Mouse (Mus musculus): ENCODE measurements around the gene Tacc2. TPM values are rescaled to one million over a fixed set of nuclear protein-coding genes. Genes with fewer than 3 reads are reported as not detected.

Gene Tacc2
- polyA plus RNA-seq, 1 experiment from 2014 or later = 40.0 TPM

- in situ Hi-C loops (cut with MboI; ENCODE audit: low pct_unique_long_range_greater_than_20kb) = loop anchor here (5.0 kb wide), 1 partner anchor 73 kb away; no protein-coding TSS in a partner anchor
- CTCF ChIA-PET = interaction anchor here (1.0 to 1.6 kb wide), 11 partner anchors 8 to 158 kb away, joined by 3 to 6 read pairs (median 3); no protein-coding TSS in a partner anchor
- TF ChIP-seq CTCF (IDR thresholded peaks at IDR 0.05) = peak; percentile 69
- ATAC-seq (no peak), DNase-seq (ENCODE audit: low read depth, low spot score) (no peak)
- POLR2A ChIA-PET = no interaction called here
- no peaks in the 10 kb centered on the region for H3K27me3 ChIP-seq
Observed at GRCm38 (mm10) chr7:130605111-130605510, 27.9 kb downstream of the Tacc2 start.

DNA sequence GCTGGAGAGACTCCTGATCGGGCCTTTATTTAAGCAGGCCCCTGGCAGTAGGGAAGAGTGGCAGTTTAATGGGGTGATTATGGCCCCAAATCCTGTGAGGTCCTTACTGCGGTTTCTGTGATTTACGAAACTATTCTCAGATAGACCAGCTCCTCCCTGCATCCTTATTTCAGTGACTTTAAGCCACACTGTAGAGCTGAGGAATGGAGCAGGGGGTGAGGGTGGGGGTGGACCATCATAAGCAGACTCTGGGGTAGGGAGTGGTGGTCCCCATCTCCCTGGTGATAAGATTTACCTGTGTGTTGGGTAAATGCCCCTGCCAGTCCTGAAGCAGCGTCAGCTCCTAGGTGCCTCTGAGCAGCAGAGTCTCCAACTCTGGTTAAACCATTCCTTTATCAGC, 29.7 kb downstream of the Tacc2 start:
- ATAC-seq = no peak
- in situ Hi-C loops (cut with MboI; ENCODE audit: low pct_unique_long_range_greater_than_20kb) = loop anchor here (5.0 kb wide), 1 partner anchor 75 kb away; no protein-coding TSS in a partner anchor
- ChIA-PET POLR2A (no interaction called here), CTCF (interaction anchor here (1.8 kb wide), 1 partner anchor 155 kb away, joined by 5 read pairs; no protein-coding TSS in a partner anchor)
- no peak for TF ChIP-seq CTCF (IDR thresholded peaks at IDR 0.05)
- H3K27me3 ChIP-seq = no peaks in the 10 kb centered on the region
- DNase-seq (ENCODE audit: low read depth, low spot score) = no peak

GRCm38 (mm10) chr7:130613973-130614372, 36.7 kb downstream of the Tacc2 start:
- ChIA-PET CTCF (no interaction called here), POLR2A (no interaction called here)
- in situ Hi-C loops (cut with MboI; ENCODE audit: low pct_unique_long_range_greater_than_20kb) = no loop called here

GRCm38 (mm10) chr7:130617591-130617990, 40.4 kb downstream of the Tacc2 start:
- POLR2A ChIA-PET = no interaction called here
- DNase-seq (ENCODE audit: low read depth, low spot score) (no peak), ATAC-seq (no peak)
- no peaks in the 10 kb centered on the region for H3K27me3 ChIP-seq
- no peak for TF ChIP-seq CTCF (IDR thresholded peaks at IDR 0.05)
- in situ Hi-C loops (cut with MboI; ENCODE audit: low pct_unique_long_range_greater_than_20kb) = no loop called here
- CTCF ChIA-PET = no interaction called here

More at GRCm38 (mm10) chr7:130613973-130614372, 36.7 kb downstream of the Tacc2 start:
- DNase-seq (ENCODE audit: low read depth, low spot score) (no peak), ATAC-seq (no peak)
- H3K27me3 ChIP-seq = no peaks in the 10 kb centered on the region
- TF ChIP-seq CTCF (IDR thresholded peaks at IDR 0.05) = no peak

DNA sequence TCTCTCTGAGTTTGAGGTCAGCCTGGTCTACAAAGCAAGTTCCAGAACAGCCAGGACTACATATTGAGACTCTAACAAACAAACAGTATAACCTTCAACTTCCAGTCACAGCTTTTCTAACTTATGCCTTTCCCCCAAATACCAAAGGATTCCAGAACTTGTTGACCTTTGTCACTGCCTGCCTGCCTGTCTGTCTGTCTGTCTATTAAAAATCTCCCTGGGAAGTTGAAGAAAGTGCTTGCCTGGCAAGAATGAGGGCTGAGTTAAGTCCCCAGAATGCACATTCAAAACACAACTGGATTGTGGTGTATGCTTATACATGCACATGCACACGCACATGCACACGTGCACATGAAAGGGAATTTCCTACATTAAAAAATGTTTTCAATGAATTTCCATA, 43.8 kb downstream of the Tacc2 start:
- in situ Hi-C loops (cut with MboI; ENCODE audit: low pct_unique_long_range_greater_than_20kb) = no loop called here

GRCm38 (mm10) chr7:130621953-130622352, 44.7 kb downstream of the Tacc2 start:
- TF ChIP-seq CTCF (IDR thresholded peaks at IDR 0.05) = no peak
- in situ Hi-C loops (cut with MboI; ENCODE audit: low pct_unique_long_range_greater_than_20kb) = no loop called here
- DNase-seq (ENCODE audit: low read depth, low spot score) = no peak
- ATAC-seq = no peak
- no peaks in the 10 kb centered on the region for H3K27me3 ChIP-seq
- CTCF ChIA-PET = interaction anchor here (1.3 kb wide), 1 partner anchor 17 kb away, joined by 3 read pairs; no protein-coding TSS in a partner anchor
- POLR2A ChIA-PET = no interaction called here

More for the DNA sequence above, 43.8 kb downstream of the Tacc2 start:
- no peaks in the 10 kb centered on the region for H3K27me3 ChIP-seq
- TF ChIP-seq CTCF (IDR thresholded peaks at IDR 0.05) = no peak
- DNase-seq (ENCODE audit: low read depth, low spot score) (no peak), ATAC-seq (no peak)
- ChIA-PET POLR2A (no interaction called here), CTCF (no interaction called here)

GRCm38 (mm10) chr7:130622359-130622758, 45.1 kb downstream of the Tacc2 start:
- ChIA-PET CTCF (interaction anchor here (1.3 to 1.6 kb wide), 2 partner anchors 17 to 20 kb away, joined by 3 to 4 read pairs; no protein-coding TSS in a partner anchor), POLR2A (no interaction called here)

GRCm38 (mm10) chr7:130624299-130624698, 47.1 kb downstream of the Tacc2 start:
- no peak for ATAC-seq
- in situ Hi-C loops (cut with MboI; ENCODE audit: low pct_unique_long_range_greater_than_20kb) = no loop called here
- DNase-seq (ENCODE audit: low read depth, low spot score) = no peak
- POLR2A ChIA-PET = no interaction called here
- no peak for TF ChIP-seq CTCF (IDR thresholded peaks at IDR 0.05)
- no peaks in the 10 kb centered on the region for H3K27me3 ChIP-seq
- CTCF ChIA-PET = no interaction called here

More at GRCm38 (mm10) chr7:130622359-130622758, 45.1 kb downstream of the Tacc2 start:
- in situ Hi-C loops (cut with MboI; ENCODE audit: low pct_unique_long_range_greater_than_20kb) = no loop called here
- no peak for ATAC-seq
- DNase-seq (ENCODE audit: low read depth, low spot score) = no peak
- no peaks in the 10 kb centered on the region for H3K27me3 ChIP-seq
- no peak for TF ChIP-seq CTCF (IDR thresholded peaks at IDR 0.05)

- in situ Hi-C loops (cut with MboI; ENCODE audit: low pct_unique_long_range_greater_than_20kb) = no loop called here
Observed at GRCm38 (mm10) chr7:130625361-130625760, 48.1 kb downstream of the Tacc2 start.

GRCm38 (mm10) chr7:130628601-130629000, 51.4 kb downstream of the Tacc2 start:
- H3K27me3 ChIP-seq = no peaks in the 10 kb centered on the region
- ChIA-PET POLR2A (interaction anchor here (0.9 kb wide), 1 partner anchor 12 kb away, joined by 3 read pairs; no protein-coding TSS in a partner anchor), CTCF (no interaction called here)
- ATAC-seq = peak; percentile 12
- TF ChIP-seq CTCF (IDR thresholded peaks at IDR 0.05) = no peak
- no peak for DNase-seq (ENCODE audit: low read depth, low spot score)
- in situ Hi-C loops (cut with MboI; ENCODE audit: low pct_unique_long_range_greater_than_20kb) = no loop called here

More at GRCm38 (mm10) chr7:130625361-130625760, 48.1 kb downstream of the Tacc2 start:
- DNase-seq (ENCODE audit: low read depth, low spot score) (no peak), ATAC-seq (no peak)
- CTCF ChIA-PET = no interaction called here
- TF ChIP-seq CTCF (IDR thresholded peaks at IDR 0.05) = no peak
- H3K27me3 ChIP-seq = no peaks in the 10 kb centered on the region
- POLR2A ChIA-PET = no interaction called here

DNA sequence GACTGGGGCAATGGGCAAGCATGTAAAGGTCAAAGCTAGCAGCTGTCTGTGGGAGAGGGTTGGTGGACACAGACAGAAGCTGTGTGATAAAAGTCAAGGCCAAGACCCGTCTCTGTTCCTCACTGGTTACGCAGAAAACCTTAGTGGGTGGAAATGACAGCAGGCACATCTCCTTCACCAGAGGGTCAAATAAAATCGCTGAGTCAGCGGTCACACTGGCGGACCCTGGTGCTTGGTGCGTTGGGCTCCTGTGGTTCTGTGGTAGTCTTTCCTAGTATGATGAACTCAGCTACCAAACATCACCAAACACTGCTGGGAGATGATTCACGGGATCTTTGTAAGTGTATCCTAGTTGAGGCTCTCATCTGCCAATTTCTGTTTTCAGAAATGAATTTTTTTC, 52.8 kb downstream of the Tacc2 start:
- ChIA-PET POLR2A (no interaction called here), CTCF (interaction anchor here (1.3 to 2.4 kb wide), 2 partner anchors 10 to 15 kb away, joined by 4 to 6 read pairs; no protein-coding TSS in a partner anchor)
- in situ Hi-C loops (cut with MboI; ENCODE audit: low pct_unique_long_range_greater_than_20kb) = no loop called here
- DNase-seq (ENCODE audit: low read depth, low spot score) (no peak), ATAC-seq (no peak)
- no peak for TF ChIP-seq CTCF (IDR thresholded peaks at IDR 0.05)
- no peaks in the 10 kb centered on the region for H3K27me3 ChIP-seq

DNA sequence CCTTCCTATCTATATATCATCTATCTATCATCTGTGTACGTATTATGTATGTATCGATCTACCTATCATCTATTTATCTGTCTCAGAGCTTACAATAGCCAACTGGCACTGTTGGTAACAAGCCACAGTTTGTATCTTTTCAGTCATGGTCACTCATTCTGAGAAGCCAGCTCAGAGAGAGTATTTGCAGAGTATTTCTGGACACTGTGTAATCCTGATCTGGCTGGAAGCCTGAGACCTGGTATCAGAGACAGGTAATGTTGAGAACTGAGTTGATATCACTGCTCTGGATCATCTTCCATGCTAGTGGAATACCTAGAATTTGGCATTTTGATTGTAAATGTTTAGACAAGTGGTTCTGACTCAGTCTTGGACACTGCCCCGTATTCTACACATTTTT, 53.7 kb downstream of the Tacc2 start:
- DNase-seq (ENCODE audit: low read depth, low spot score) = no peak
- TF ChIP-seq CTCF (IDR thresholded peaks at IDR 0.05) = no peak
- H3K27me3 ChIP-seq = no peaks in the 10 kb centered on the region
- ChIA-PET CTCF (interaction anchor here (1.3 to 2.4 kb wide), 2 partner anchors 11 to 22 kb away, joined by 3 to 6 read pairs; no protein-coding TSS in a partner anchor), POLR2A (no interaction called here)
- no peak for ATAC-seq
- in situ Hi-C loops (cut with MboI; ENCODE audit: low pct_unique_long_range_greater_than_20kb) = no loop called here

Data from Patski (cell line).